Mouse (Mus musculus) heart, adult 18-20 months (tissue): ENCODE data around the gene Vps53. TPM values are rescaled to one million over a fixed set of nuclear protein-coding genes. Genes with fewer than 3 reads are reported as not detected.

ENCODE experiments used
- DNase-seq, 2 experiments: peaks; one replicate each; pipeline ENCODE4 v3.0.0; 2021 to 2022; ENCODE audit warnings: mixed read lengths in 1 of 2
- total RNA-seq, 2 experiments: library from RNA; stranded (reverse); gene quantifications; 2 replicates each; pipeline ENCODE4 v1.2.3; 2021

The Vps53 gene
- total RNA-seq, 2 experiments from 2014 or later = 25.5 to 26.9 TPM

GRCm38 (mm10) chr11:76168976-76169375 lies 10.5 kb downstream of the Vps53 start:
- no peak for DNase-seq

- peak; percentile 70 to 90 for DNase-seq
These were observed 12.2 kb downstream of the Vps53 start for GRCm38 (mm10) chr11:76167079-76167765.

- peak; percentile 16 to 20 for DNase-seq
These were observed 12.8 kb downstream of the Vps53 start for GRCm38 (mm10) chr11:76166657-76167056.

GRCm38 (mm10) chr11:76160251-76160650 lies 19.2 kb downstream of the Vps53 start:
- no peak for DNase-seq

GRCm38 (mm10) chr11:76158375-76158774 lies 21.1 kb downstream of the Vps53 start:
- DNase-seq = no peak

GRCm38 (mm10) chr11:76154861-76155260 lies 24.6 kb downstream of the Vps53 start:
- no peak for DNase-seq

GRCm38 (mm10) chr11:76154200-76154599 lies 25.2 kb downstream of the Vps53 start:
- no peak for DNase-seq

- DNase-seq = no peak
These were observed 26.1 kb downstream of the Vps53 start for GRCm38 (mm10) chr11:76153236-76153951.

- DNase-seq = no peak
These were observed 28.5 kb downstream of the Vps53 start for GRCm38 (mm10) chr11:76150980-76151379.

GRCm38 (mm10) chr11:76148055-76149008 lies 31.1 kb downstream of the Vps53 start:
- DNase-seq = peak in 1 of 2 experiments; percentile 14

- DNase-seq = no peak
These were observed 33.0 kb downstream of the Vps53 start for GRCm38 (mm10) chr11:76146187-76147010.

- no peak for DNase-seq
These were observed 34.3 kb downstream of the Vps53 start for GRCm38 (mm10) chr11:76145169-76145568.

GRCm38 (mm10) chr11:76144386-76144785 lies 35.1 kb downstream of the Vps53 start:
- DNase-seq = no peak

GRCm38 (mm10) chr11:76137996-76138395 lies 41.5 kb downstream of the Vps53 start:
- DNase-seq = no peak

GRCm38 (mm10) chr11:76135641-76136437 lies 43.6 kb downstream of the Vps53 start:
- DNase-seq = no peak

- peak; percentile 66 to 88 for DNase-seq
These were observed 48.6 kb downstream of the Vps53 start for GRCm38 (mm10) chr11:76130859-76131258.

- DNase-seq = peak; percentile 51 to 53
These were observed 54.1 kb downstream of the Vps53 start for GRCm38 (mm10) chr11:76125386-76125785.

GRCm38 (mm10) chr11:76123517-76123916 lies 55.9 kb downstream of the Vps53 start:
- DNase-seq = no peak

GRCm38 (mm10) chr11:76122571-76122970 lies 56.9 kb downstream of the Vps53 start:
- no peak for DNase-seq

- no peak for DNase-seq
These were observed 58.4 kb downstream of the Vps53 start for GRCm38 (mm10) chr11:76121086-76121485.
